Mouse (Mus musculus) heart, adult 18-20 months (tissue): ENCODE results near the gene Gm21985. TPM values are rescaled to one million over a fixed set of nuclear protein-coding genes. Genes with fewer than 3 reads are reported as not detected.

Source experiments
- total RNA-seq, 2 experiments: library from RNA; stranded (reverse); gene quantifications; 2 replicates each; pipeline ENCODE4 v1.2.3; 2021

The Gm21985 gene
- total RNA-seq, 2 experiments from 2014 or later = 1.1 to 1.4 TPM

Other genes starting within 250 kb of the Gm21985 start
- not detected for gene Olfr1311, start 241.9 kb upstream of the Gm21985 start, total RNA-seq
- gene Olfr1312, start 216.1 kb upstream of the Gm21985 start, total RNA-seq = not detected
- gene Olfr1313, start 188.5 kb upstream of the Gm21985 start, total RNA-seq = not detected
- gene Olfr1314, start 169.5 kb upstream of the Gm21985 start, total RNA-seq = not detected
- not detected for gene Olfr1315-ps1, start 150.9 kb upstream of the Gm21985 start, total RNA-seq
- not detected for gene Olfr1316, start 131.3 kb upstream of the Gm21985 start, total RNA-seq
- gene Olfr1317, start 126.0 kb upstream of the Gm21985 start, total RNA-seq = not detected
- gene Olfr1318, start 112.1 kb upstream of the Gm21985 start, total RNA-seq = not detected
- gene Lpcat4, start 26.8 kb upstream of the Gm21985 start, total RNA-seq = 1 to 10 TPM; 2.0 to 3.0 TPM
- not detected for gene Nutm1, start 7.0 kb upstream of the Gm21985 start, total RNA-seq
- 10 to 100 TPM; 50.8 to 66.0 TPM for gene Nop10, start 4.4 kb upstream of the Gm21985 start, total RNA-seq
- 10 to 100 TPM; 26.5 to 31.5 TPM for gene Slc12a6, start 489 bp upstream of the Gm21985 start, total RNA-seq
- 10 to 100 TPM; 70.8 to 70.9 TPM for gene Emc4, start 101.7 kb downstream of the Gm21985 start, total RNA-seq
- gene Katnbl1, start 112.9 kb downstream of the Gm21985 start, total RNA-seq = 1 to 10 TPM; 4.2 to 4.4 TPM
- gene Emc7, start 188.7 kb downstream of the Gm21985 start, total RNA-seq = 10 to 100 TPM; 17.3 TPM
- gene Chrm5, start 214.5 kb downstream of the Gm21985 start, total RNA-seq = not detected
- 10 to 100 TPM; 15.3 to 22.5 TPM for gene Aven, start 226.7 kb downstream of the Gm21985 start, total RNA-seq